Mouse (Mus musculus): ENCODE results near the gene Tmc3.

The Tmc3 gene

DNA sequence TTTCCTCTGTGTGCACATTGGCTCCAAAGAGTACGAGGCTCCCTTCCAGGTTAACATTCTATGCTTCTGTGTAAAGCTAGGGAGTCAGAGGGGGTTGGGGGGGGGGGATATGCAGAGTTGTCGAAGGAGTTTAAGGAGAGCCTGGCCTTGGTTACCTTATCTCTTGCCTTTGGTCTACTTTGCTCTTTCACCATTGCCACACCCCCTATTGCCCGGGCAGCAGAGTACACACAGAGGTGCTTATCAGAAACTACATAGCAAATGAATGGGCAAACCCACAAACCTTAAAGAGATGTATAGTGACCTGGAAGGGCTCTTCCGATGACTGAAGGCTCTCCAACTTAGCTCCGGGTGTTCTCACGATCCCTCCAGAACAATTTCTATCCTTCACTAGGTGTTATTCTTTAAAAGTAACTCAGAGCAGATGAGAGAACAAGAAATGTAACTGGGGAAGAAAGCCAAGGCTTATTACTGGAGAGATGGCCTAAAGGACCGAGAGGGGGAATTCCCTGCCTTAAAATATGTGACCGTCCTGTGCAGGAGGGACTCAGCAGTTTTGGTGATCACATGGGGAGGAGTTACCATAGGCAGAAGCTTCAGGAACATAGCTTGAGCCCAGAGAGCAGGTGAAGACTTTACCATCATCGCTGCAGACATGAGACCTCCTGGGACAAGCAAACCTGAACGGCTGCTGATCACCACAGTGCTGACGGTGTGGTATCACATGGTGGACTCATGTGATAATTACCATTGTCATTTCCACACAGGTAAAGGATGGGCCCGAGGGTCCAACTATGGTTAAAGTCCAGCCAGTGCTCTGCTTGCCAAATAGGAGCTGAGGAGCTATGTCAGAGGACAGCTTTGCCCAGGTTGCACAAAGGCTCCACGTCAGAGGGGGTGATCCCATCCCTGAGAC lies 14.5 kb downstream of the Tmc3 start:
- no peak for DNase-seq

DNA sequence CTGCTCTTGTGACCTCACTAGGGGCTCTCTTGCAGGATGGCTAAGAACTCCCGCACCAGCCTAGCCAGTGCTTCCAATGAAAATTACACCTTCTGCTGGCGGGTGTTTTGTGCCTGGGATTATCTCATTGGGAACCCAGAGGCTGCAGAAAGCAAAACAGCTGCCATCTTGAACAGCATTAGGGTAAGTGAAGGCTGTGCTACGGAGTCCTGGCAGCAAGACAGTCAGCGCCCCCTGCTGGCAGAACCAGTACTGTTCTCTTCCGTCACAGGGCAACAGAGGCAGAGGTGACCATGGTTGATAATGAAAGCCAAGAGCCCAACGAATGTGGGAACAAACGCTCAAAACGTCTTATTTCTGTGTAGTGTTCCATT lies 15.2 kb downstream of the Tmc3 start:
- peak; percentile 70 for DNase-seq

DNA sequence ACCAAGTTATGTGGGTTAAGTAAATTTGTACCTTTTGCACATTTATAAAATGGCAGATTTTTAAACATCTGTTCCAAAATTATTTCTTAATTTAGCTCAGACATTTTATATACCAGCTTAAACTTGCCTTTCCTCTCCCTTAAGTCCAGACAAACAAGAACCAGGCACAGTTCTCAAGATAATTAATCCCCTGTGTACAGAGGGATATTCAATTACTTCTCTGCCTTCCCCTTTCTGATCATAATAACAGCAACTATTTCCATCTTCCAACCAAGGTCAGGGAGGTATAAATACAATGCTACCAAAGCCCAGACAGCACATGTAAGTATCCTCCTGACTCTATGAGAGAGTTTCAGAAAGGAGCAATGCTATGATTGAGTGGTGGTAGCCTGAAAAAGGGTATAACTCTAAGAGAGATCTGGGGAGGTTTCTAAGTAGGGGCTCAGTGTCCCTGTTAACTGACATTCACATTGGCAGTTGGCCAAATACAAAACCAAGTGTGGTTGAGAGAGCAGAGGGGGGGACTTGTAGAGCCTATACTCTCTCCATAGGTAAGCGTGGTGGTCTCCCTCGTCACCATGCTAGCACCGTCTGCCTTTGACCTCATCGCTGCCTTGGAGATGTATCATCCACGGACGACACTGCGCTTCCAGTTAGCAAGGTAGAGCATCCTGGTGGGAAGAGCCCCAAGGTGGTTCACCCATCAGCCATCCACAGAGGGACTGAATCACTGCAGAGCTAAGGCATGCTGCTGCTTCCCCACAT lies 19.6 kb downstream of the Tmc3 start:
- no peak for DNase-seq

DNA sequence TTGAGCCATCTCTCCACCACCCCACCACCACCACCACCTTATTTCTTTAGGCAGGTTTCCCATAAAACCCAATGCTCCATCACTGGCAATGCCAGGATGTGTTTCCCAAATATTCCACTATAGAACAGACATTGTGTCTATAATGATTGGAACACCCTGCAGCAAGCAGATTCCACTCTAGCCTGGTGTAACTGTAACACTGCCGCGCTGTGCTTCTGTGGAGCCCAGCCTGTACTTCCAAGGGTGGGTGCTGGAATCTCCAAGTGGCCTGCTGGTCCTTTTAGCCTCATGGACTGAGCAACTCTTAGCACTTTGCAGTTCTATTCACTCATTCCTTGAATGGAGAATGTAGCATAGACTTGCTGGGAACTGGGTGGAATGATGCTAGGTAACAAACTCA lies 22.1 kb downstream of the Tmc3 start:
- DNase-seq: no peak

DNA sequence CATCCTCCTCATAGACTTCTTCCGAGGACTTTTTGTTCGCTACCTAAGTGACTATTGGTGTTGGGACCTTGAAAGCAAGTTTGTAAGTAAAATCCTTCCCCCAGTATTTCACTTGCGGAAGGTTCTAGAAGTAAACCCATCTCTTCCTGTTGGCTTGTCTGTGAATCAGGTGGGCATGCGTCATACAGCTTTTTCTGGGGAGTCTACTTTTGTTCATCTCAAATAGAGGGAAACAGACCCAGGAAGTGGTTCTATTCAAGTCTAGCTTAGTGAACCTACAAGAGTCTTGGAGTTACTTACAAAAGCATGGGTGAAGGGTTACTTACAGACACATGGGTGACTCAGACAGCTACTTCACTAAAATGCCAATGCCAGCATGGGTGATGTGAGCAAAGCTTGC lies 25.2 kb downstream of the Tmc3 start:
- DNase-seq: no peak

DNA sequence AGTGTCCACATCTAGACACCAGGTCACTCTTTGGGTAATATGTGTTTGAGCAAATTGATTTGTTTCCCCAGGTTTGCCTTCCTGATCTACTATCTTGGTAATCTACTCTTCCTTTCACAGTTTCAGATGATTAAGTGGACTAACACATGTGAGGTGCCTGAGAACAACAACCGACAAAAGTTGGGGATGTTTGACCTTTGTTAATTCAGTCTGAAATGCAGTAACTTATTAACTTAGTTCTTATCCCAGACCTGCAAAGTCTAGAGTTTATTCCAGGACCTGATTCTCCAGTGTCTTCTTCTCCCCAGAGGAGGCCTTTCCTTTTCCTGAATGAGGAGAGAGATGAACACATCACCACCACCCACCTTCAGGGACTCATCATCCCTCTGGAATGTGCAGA lies 27.2 kb downstream of the Tmc3 start:
- DNase-seq: no peak

DNA sequence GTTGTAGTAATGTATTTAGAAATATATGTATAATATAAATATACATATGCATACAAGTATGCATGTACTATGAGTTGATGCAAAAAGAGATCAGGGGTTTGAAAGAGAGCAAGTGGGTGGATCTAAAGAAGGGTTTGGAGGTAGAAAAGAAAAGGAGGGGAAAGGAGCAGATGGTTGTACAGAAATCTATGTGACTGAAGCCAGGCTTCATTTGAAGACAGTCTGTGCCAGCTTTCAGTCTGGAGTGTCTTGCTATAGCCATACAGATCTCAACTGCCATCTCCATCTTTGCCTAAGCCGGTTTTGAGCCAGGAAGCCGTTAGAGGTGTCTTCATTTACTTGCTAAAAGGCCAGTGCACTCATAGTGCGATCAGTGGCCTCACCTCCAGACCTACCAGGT lies 30.5 kb downstream of the Tmc3 start:
- no peak for DNase-seq

DNA sequence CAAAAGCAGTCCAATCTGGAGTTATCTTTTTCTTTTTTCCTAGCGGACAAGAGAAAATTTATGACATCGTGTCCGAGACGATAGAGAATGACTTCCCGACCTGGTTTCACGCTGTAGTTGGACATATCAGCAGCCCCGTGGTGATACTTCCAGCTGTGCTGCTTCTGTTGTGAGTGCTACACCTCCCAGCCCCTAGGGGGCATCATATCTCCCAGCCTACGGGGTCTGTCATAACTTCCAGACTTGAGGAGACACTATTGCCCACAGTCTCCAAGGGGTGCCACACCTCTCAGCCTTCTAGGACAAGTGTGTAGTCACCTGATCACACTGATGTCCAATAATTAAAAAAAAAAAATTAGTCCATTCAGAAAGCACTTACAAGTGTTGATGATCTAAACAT lies 31.1 kb downstream of the Tmc3 start:
- no peak for DNase-seq

DNA sequence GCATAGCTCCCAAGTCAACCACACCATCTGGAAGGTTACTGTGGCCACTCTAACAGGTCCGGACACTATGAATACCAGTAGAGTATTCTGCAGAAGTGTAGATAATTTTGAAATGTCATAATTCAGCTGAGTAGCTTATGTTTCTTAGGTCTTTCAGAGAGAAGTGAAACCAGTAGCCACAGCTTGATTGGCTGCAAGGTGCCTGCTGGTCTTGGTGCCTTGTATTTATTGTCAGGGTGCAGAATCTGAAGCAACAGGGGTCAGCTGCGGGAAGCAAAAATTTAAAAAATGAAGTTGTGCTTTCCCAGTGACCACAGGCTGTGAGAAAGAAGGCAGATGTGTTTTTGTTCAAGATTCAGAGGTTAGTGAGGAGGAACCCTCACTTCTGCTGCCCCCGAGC lies 31.5 kb downstream of the Tmc3 start:
- peak; percentile 28 for DNase-seq

DNA sequence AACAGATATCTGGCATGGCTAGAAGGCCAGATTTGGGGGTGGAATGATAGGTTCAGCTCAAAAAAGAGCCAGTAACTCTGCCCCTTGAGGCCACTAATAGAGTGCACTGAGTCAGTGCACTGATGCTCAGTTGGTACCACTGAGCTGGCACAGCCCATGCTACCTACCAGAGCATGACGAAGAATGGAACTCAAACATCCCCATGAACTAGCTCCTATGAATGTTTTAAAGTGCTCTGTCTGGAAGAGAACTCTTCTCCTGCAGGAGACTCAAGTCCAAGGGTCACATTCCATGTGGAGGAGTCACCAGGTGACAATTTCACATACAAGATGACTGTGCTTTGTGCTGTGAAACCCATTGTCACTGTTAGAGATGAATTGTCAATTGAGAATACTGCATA lies 34.0 kb downstream of the Tmc3 start:
- no peak for DNase-seq

DNA sequence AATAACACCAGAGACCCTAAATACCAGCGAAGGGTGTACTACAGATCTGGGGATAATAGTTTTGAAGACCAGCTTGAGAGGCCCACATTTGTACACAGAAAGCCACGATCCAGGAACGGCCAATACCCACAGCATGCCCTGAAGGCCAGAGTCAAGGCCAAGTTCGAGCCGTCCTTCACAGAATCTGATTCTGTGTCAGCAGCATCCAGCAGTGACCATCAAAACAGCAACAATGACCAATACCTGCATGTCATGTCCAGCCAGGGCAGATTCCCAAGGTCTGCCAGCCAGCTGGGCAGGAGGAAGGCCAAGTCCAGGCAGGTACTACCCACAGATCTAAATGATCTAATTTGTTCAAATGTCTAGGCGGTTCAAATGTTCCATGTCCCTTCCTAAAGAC lies 37.9 kb downstream of the Tmc3 start:
- DNase-seq: no peak

DNA sequence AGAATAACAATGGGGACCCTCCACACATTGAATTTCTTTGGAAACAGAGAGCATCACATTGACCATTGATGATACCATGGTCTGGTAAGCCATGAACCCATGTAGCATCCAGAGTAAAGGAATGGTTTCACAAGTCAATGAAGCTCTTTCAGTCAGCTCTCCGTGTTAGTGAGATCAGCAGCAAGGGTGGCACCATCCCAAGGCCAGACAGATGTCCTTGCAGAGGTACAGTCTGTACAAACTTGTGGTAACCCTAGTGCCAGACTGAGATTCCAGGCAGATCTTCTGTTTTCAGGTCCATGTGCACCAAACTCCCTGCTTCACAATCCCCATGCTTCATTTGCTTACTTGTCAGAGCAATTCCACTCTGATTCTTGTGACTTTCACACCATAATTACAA lies 39.3 kb downstream of the Tmc3 start:
- no peak for DNase-seq

DNA sequence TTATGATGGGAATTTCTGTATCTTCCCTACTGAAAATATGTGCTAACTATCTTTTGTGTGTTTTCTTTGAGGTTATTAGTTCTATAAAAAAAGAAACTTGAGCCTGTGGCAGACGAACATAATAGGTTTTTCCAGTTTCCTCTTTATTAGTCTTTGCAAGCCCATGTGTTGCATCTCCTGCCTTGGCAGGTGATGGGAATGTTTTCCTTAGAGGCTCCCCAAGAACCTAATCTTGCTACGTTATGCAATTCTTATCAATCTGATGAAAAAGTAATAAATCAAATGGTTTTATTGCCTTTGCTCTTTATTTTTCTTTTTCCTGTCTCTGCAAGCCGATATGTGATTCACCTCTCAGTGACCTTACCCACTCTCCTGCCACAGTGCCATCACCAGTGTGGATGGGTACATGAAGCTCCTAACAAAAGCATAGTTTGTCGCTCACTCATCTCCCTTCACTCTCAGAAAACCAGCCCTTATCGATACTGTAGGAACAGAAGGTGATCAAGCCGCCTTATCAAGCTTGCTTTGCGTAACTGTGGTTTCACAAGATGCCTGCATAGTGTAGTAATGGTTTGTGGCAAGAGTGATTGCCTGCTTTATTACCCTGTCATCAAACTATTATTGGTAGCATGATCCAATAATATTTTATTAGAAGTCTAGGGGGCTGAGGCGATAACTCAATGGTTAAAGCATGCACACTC lies 42.0 kb downstream of the Tmc3 start:
- DNase-seq: no peak

DNA sequence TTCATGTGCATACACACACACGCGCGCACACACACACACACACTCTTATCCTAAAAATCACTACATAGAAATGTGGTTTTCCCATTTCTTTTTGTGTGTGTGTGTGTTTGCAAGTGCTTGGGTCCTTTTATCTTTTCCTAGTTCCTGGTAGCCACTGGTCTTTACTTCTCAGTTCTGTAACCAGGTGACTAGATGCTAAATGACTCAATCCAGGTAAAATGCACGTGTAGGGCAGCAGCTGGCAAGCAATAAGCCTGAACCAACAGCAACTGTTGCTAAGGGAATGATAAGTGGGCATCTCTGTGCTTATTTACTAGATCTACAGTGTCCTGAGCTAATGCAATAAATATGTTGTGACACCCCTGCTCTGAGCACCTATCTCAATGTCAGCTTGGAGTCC lies 42.6 kb downstream of the Tmc3 start:
- DNase-seq: no peak

DNA sequence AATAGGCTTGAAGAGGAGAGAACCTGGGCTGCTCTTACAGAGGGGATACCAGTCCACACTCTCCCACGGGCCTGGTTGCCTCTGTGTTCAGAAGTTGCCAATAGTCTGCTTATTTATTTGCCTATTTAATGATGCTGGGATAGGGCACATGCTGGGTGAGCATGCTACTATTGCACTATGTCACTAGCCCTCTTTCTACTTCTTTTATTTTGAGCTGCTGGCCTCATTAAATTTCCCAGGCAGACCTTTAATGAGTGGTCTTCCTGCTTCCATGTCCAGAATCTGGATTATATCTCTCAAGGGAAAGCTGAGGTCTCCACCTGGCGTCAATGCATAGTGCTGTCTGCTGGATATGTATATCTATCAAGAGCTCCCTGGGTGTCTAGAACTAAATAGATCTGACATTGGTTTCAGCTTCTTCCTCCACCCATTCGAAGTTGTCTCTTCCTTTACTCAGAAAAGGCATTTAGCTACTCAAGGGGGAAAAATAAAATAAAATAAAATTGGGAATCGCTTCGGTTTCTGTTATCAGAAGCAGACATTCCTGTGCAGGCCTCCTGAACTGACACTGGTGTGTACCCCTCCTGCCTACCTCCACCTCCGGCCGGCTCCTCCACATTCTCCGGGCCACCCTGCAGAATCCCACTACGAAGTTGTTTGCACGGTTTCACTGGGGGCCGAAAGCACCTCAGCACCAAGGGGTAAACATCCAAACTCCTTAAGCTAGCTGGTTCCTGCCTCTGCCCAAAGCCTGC lies 46.5 kb downstream of the Tmc3 start:
- DNase-seq: no peak

DNA sequence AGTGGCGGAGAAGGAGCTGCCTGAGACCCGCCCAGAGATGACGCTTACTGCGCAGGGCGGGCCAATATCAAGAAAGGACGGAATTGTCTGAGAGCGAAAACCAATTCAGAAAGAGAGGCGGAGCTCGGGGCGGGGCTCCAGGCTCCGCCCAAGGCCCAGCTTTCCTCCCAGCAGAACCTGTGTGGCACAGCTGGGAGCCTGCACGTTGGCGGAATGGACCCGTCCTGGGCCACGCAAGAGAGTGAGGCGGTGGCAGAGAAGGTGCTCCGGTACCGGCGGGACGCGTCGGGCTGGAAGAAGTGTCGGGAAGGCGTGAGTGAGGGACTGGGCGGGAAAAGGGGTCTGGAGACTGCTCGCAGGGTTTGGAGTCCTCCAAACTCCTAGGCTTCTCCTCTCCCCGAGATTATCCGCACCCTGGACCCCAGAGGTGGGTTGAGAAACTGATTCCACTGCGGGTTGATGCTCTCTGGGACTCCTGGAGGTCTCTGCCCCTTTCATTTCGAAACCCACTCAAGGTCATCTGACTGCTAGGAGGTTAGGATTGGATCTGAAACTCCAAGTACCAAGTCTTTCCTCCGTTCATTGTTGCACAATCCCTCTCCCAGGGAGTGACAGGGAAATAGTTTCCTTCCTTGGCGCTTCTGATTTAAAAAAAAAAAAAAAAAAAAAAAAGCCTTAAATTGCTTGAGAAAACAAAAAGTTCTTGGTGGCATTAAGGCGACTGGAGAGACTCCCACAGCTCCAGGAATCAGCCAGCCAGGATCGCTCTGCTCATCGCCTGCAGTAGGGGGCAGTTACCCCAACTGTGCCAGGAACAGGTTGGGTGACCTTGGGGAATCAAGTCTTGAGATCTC lies 47.3 kb downstream of the Tmc3 start, which contains the start of gene Stard5:
TSS of gene Stard5 (plus strand) at position 132 of the 854 bp plus-strand sequence.
- DNase-seq: peak; percentile 98

DNA sequence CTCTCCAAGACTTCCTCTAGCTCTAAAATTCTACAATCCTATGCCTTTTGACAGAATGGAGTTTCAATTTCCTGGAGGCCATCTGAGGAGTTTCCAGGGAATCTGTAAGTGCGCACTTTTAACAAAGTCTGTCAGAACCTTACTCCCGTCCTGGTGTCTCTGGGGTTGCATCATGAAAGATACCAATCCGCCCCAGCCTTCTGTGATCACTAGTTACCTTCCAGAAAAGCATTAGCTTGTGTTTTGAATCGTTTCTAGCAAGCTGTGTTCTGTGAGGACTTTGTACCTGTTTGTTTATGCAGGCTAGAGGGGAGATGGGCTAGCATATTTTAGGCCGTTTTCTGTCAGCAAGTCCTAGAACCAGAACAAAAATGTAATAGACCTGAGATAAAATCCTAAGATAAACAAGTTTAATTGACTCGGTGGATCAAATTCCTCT lies 48.0 kb downstream of the Tmc3 start:
- no peak for DNase-seq

DNA sequence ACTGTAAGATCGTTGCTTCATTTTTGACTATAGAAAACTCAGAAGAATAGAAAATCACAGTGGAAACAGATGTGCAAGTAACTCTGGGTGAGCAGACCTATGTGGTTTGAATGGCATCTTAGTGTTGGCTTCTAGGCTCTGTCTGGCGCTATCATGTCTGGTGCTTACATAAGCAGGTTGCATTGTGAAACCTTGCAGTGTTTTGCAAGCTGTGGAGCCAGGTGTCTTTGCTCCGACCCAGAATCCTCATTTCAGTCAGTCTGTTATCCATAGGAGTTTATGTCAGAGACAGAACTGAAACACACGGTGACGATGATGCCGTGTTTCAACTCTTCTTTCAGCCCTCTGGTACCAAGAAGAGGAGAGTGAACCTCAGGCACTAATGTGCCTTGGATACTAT lies 49.1 kb downstream of the Tmc3 start:
- DNase-seq: peak; percentile 36

DNA sequence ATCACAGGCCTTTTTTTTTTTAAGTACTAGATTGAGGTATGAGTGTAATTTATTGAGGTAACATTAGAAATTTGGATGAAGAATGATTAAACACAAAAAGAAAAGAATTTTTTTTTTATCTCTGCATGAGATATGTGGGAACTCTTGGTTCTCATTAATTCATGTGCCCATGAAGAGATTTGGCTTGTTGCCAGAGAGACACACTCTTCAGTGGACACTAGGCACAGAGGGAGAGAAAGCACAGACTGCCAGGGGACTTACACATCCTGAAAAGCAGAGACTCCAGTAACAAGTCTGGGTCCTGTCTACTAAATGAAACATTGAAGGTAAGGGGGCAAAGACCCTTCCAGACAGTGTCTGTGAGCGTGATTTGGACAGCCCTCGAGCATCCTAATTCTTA lies 51.0 kb downstream of the Tmc3 start:
- DNase-seq: no peak

DNA sequence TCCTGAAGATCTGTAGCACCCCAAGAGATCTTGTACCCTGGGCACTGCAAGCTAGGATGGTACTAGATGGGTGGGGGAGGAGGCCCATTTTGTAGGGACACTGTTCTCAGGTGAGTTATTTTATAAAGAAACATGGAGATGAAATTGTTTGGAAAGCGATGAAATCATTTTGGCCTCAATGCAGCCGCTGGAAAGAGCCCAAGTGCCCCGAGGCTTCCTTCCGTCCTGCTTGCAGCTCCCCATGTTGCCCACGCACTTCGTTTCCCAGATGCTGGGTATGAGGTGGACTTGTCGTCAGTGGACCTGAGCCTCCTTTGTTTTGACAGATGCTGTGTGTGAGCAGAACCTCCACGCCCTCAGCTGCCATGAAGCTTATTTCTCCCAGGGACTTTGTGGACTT lies 51.7 kb downstream of the Tmc3 start:
- no peak for DNase-seq

DNA sequence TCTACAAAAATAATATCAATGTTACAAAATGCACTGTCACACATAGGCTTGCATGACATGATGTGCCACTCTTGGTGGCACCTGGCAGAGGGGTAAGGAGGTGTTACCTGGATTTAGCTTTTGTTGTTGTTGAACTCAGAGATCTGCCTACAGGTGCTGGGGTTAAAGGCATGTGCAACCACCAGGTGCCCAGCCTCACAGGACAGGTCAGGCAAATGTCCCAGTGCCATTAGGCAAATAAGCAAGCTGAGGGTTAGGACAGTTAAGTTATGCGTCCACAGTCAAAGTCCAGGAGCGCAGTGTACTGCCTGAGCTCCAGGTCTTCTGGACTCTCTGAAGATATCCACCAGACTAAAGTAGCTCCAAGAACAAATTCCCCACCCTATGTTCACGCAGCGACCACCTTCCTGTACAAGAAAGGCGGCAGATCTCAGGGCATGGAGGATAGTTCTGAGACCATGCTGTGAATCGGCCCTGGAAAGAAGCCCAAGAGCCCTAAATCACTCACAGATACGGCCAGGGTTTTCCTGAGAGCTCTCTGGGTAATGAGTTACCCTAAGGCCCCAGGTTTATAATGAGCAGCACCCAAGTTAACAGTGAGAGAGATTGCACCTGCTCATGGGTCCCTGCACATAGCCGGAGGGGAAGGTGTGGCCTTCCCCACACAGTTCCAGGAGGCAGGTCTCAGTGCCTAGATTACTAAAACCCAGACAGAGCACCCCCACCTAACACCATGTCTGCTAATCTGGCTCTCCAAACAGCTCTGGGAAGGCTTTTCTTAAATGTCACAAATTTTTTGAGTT lies 53.3 kb downstream of the Tmc3 start:
- no peak for DNase-seq

Measured in lung, postnatal 36 days (tissue).